Mouse (Mus musculus) lung, adult 2 months (tissue): ENCODE results near the gene Zfp750. TPM values are rescaled to one million over a fixed set of nuclear protein-coding genes. Genes with fewer than 3 reads are reported as not detected.

Experiments used
- DNase-seq: peaks from one replicate; pipeline ENCODE4 v3.0.0; 2022
- H3K4me1 ChIP-seq: fragments of 200-500 bp; 2 replicates; pipeline ENCODE4 v1.6.1; 2011; ENCODE audit warnings: low read length; ENCODE audit not compliant: control insufficient read depth, insufficient read depth
- H3K4me3 ChIP-seq: fragments of 200-500 bp; replicated peaks from 2 replicates; pipeline ENCODE3; 2011; ENCODE audit warnings: low read depth, mild to moderate bottlenecking, control low read depth, low read length; ENCODE audit errors: extremely low read depth
- CTCF ChIP-seq: fragments of 200-500 bp; IDR thresholded peaks from 2 replicates; pipeline ENCODE4 v1.5.1; 2011; ENCODE audit warnings: mild to moderate bottlenecking, low read length, control low read depth; ENCODE audit not compliant: insufficient read depth
- POLR2A ChIP-seq: fragments of 200-500 bp; IDR thresholded peaks from 2 replicates; pipeline ENCODE4 v1.6.1; 2011; ENCODE audit warnings: low read depth, mild to moderate bottlenecking, control low read depth, low read length, borderline replicate concordance; ENCODE audit errors: extremely low read depth
- WGBS: fragments of 180-500 bp; shearing (Covaris S2); methylation state at CpG from one replicate; pipeline ENCODE4 v1.1.7; 2018; 5-methylcytosine and 5-hydroxymethylcytosine counted together
- polyA plus RNA-seq: library from polyadenylated mRNA; depleted of rRNA; stranded (reverse); fragments of >200 nt; gene quantifications from 2 replicates; pipeline ENCODE4 v1.2.3, GENCODE M21; 2012; rRNA removed

Gene Zfp750
- polyA plus RNA-seq, result 1.3 and 5.6 TPM in 2 replicates

DNA sequence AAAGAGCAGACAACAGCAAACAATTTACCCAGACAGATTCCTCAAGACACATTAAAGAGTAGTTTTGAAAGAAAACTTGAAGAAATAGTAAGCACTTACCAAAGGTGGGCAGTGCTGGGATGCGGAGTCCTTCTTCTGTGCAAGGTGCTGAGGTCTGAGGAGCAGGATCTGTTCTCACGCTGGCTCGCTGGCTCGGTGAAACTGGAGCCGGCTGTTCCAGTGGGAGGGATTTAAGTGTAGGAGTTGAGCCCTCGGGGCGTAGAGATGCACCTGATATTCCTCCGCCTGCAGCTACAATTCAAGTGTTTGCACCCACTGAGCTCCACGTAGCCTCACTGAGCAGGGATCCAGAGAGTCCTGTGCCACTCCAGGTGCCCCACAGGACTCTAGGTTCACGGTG, at the start of gene Zfp750:
Gene Zfp750 (minus strand): TSS at position 203 of the 400 bp plus-strand sequence.
- peak; percentile 50; the same call in 1 of the 2 replicates for TF ChIP-seq POLR2A
- no peak for TF ChIP-seq CTCF
- Histone ChIP-seq H3K4me1 (no peaks in the 10 kb centered on the region), H3K4me3 (peak within 1 kb of the TSS; percentile 23)
- WGBS, result 62% methylated on average over 10 of the region's 10 CpGs
- DNase-seq, result no peak

DNA sequence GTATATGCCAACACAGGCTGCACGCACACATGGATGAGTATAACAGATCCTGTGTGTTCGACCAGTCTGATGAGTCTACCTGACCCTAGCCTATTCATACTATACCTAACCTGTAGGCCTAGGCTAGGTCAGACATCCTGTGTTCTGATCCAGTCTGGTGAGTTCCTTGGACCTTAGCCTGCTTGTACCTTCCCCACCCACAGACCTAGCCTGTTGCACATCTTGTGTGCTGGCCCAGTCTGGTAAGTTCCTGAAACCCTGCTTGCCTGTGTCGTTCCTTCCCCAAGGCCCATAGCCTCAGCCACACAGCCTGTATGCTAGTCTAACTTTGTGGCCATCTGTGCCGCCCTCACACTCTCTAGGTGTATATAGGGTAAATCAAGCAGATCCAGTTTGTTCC, 45.1 kb upstream of the Zfp750 start:
- Histone ChIP-seq H3K4me1 (no peaks in the 10 kb centered on the region), H3K4me3 (no peak overlapping the region)
- 94% methylated on average over 4 of the region's 4 CpGs for WGBS
- TF ChIP-seq POLR2A, result no peak
- TF ChIP-seq CTCF, result no peak
- DNase-seq, result no peak

DNA sequence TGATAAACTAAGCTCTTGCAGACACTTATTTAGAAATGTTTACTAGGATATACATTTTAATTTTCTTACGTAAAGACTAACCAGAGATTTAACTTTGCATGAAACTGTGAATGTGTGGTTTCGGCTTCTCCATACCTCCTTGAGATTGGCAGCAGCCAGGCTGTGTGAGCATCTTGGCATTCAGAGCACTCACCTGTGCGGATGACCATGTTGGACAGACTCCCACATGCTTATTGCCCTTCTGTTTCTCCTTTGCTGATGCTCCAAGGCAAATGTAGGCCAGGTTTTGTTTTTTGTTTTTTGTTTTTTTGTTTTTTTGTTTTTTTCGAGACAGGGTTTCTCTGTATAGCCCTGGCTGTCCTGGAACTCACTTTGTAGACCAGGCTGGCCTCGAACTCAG, 44.2 kb upstream of the Zfp750 start:
- Histone ChIP-seq H3K4me3 (no peak overlapping the region), H3K4me1 (no peaks in the 10 kb centered on the region)
- WGBS, result 95% methylated on average over 5 of the region's 5 CpGs
- no peak for TF ChIP-seq POLR2A
- no peak for TF ChIP-seq CTCF
- DNase-seq, result no peak

DNA sequence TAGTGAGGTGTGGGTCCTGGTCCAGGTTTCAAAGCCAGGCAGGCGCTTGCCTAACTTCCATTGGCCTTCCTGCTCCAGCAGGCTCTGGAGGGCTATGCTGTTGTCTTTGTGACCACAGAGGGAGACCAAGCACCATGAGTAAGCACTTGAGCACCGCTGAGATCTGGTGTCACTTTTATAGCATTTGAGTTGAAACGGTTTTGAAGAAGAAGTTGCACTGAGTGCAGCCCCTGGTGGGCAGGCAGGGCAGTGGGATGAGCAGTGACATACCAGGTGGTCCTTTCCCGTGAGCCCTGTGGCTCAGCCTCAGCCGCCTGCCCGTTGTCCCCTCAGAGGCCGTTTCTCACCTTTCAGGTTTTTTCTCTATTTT, 41.1 kb upstream of the Zfp750 start:
- 62% methylated on average over 7 of the region's 7 CpGs for WGBS
- Histone ChIP-seq H3K4me3 (no peak overlapping the region), H3K4me1 (no peaks in the 10 kb centered on the region)
- DNase-seq, result no peak
- TF ChIP-seq CTCF (no peak), POLR2A (no peak)

DNA sequence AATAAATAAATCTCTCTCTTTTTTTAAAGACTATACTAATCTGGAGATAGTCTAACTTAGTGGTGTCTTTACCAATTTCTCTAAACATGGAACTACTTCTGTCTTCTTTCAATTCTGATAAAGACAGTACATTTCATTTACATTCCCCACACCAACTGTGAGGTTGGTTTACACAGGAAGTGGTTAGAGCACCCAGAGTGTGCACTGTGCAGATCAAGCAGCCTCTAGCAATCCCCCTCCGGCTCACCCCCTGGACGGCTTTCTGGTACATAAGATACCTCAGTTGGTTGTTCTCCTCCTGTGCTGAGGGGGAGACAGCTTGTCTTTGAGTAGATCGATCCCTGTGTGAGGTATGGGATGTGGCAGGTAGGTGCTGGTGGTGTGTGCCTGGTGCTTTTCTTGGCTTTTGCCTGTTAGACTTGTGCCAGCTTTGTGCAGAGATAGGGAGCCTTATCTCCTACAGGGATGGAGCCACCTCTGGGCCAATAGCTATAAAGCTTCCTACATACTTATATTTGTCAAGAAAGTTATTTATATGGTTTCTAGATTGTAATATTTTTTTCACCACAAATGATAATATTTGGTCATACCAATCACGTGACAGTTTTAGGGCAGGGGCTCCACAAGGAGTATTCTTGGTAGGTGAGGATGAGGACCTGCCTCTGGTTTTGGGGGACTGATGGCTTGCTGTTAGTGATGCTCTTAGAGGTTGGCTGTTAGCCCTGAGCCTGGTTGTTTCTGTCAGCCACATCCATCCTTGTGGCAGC, 40.6 kb upstream of the Zfp750 start:
- 70% methylated on average over 4 of the region's 4 CpGs for WGBS
- TF ChIP-seq CTCF (no peak), POLR2A (no peak)
- H3K4me1 ChIP-seq, result no peaks in the 10 kb centered on the region
- DNase-seq, result no peak
- no peak overlapping the region for H3K4me3 ChIP-seq

DNA sequence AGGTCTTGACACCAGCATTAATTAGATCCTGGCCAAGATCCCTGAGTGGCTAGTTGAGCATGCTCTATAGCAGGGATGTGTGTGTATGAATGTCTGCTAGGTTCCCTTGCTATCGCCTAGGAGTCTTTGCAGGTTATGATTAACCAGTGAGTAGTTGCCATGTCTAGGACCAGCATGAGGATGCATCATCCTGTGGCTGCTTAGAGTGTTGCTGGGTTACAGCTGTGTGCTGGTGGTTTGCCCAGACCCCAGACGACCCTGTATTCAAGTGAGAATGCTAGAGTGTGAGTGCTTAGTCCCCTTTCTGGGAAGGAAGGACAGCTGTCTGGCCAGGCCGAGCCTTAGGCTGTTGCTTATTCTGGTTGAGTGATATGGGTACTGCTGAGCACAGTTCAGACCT, 39.4 kb upstream of the Zfp750 start:
- TF ChIP-seq POLR2A, result no peak
- no peak for TF ChIP-seq CTCF
- no peak overlapping the region for H3K4me3 ChIP-seq
- no peak for DNase-seq
- no peaks in the 10 kb centered on the region for H3K4me1 ChIP-seq
- WGBS, result 88% methylated on average over 3 of the region's 3 CpGs

DNA sequence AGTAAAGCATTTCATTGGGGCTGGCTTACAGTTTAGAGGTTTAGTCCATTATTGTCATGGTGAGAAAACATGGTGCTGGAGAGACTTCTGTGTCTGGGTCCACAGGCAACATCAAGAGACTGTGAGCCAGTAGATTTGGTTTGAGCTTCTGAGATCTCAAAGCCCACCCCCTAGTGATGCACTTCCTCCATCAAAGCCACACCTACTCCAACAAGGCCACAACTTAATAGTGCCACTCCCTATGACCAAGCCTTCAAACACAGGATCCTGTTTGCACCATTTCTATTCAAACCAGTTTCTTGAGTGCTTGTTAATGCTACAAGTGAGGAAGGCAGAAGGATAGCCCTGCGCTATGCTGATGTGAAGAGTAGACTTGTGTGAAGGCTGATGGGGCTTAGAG, 38.8 kb upstream of the Zfp750 start:
- DNase-seq, result no peak
- H3K4me1 ChIP-seq, result no peaks in the 10 kb centered on the region
- no peak for TF ChIP-seq POLR2A
- no peak for TF ChIP-seq CTCF
- no peak overlapping the region for H3K4me3 ChIP-seq
- WGBS, result 95% methylated on average over 1 of the region's 1 CpGs

DNA sequence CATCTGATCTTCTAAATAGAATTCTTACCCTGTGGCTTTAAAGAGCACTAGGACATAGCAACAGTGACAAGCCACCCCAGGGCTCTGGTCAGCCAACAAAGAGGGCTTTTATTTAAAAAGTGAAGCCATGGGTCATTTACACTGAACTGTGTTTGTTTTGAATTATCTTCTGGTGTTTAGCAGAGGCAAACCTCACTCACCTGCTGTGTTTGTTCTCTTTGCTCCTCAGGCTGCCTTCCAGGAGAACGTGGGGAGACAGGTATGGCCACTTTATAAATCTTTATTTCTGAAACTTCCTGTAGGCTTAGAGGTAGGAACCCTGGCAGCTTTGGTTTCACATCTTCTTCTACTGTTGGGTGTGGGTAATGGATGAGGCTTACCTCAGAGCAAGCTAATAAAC, 37.6 kb upstream of the Zfp750 start:
- TF ChIP-seq CTCF (no peak), POLR2A (no peak)
- 72% methylated on average over 1 of the region's 1 CpGs for WGBS

DNA sequence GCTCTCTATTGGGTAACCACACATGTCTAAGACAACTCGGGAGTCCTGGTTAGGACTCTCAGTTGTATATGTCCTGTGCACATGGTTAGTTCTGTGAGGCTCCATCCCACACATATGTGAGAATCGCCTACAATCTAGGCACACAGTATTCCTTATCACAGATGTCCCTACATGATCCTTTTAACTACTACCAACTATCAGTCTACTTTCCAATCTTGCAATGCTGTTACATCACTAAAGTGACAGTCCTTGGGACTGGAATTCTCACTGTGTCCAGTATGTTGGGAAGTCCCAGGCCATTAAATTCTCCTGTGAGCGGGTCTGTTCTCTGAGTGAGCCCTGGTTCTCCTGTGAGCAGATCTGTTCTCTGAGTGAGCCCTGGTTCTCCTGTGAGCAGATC, 34.3 kb upstream of the Zfp750 start:
- peaks cover 4% of the 10 kb centered on the region; the same call in 1 of the 2 replicates for H3K4me1 ChIP-seq
- 93% methylated on average over 3 of the region's 3 CpGs for WGBS
- no peak overlapping the region for H3K4me3 ChIP-seq
- no peak for DNase-seq
- TF ChIP-seq POLR2A, result no peak
- TF ChIP-seq CTCF, result no peak

More for the DNA sequence above, 37.6 kb upstream of the Zfp750 start:
- Histone ChIP-seq H3K4me1 (no peaks in the 10 kb centered on the region), H3K4me3 (no peak overlapping the region)
- no peak for DNase-seq

DNA sequence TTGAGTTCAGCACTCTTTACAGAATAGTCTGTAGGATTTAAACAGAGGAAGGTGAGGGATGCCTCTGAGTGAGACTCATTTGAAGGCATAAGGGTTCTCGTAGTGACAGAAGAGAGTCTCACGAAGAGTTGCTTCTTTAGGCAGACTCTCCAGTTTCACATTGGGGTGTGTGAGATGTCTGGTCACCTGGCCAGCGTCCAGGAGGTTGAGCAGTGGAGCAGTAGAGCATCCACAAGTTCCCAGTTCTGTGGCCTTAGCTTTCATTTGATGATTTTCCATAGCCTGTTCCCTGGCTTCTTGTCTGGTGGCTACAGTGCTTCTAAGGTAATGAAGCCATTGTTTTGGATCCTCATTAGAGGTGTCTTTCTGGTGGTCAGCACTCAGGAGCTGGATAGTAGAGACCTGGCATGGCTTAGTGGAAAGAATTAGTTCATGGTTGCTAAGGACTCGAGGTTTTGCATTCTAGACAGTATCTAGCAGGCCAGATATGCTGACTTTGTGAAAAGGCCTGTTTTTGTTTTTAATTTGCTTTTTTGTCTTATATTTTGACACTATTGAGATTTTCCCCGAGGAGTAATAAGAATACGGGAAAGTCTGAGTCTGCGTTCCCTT, 33.8 kb upstream of the Zfp750 start:
- 85% methylated on average over 7 of the region's 7 CpGs for WGBS
- no peak for DNase-seq
- Histone ChIP-seq H3K4me1 (peaks cover 4% of the 10 kb centered on the region; the same call in 1 of the 2 replicates), H3K4me3 (no peak overlapping the region)
- TF ChIP-seq CTCF (no peak), POLR2A (no peak)

DNA sequence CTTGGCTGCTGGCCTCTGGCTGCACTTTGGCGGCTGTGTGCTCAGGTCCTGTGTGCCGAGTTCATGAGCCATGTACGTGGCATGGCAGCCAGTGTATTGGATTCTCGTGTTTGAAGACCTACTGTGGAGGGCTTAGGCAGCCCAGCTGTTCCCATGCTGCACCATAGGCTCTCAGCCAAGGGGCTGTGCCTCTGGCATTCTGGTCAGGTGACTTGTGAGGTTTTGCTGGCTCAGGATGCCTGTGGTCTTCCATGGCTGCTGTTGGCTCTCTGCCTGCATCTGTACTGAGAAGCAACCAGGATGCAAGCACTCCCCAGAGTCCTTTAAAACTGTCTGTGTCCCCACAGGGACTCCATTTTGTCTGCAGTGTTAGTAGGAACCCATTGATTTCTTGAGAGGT, 33.0 kb upstream of the Zfp750 start:
- TF ChIP-seq POLR2A (no peak), CTCF (no peak)
- no peak for DNase-seq
- H3K4me1 ChIP-seq, result peaks cover 4% of the 10 kb centered on the region; the same call in 1 of the 2 replicates
- H3K4me3 ChIP-seq, result no peak overlapping the region
- 65% methylated on average over 4 of the region's 4 CpGs for WGBS
